Mouse (Mus musculus) MEL (cell line): ENCODE data around the gene Plcb4.
"Not testable (repeated sequence)": the region's sequence is repeated elsewhere in the genome, so short reads cannot be mapped to it uniquely, and the experiment has no call there.

Experiments
- CTCF ChIP-seq, 3 experiments: IDR thresholded peaks in 2 of 3; conservative IDR thresholded peaks in 1 of 3; 2 replicates each; pipeline ENCODE4 v1.5.1; 2011 to 2012; ENCODE audit warnings: low read length in 3 of 3, low read depth in 2 of 3, mild to moderate bottlenecking in 2 of 3, improper control_type of control experiment in 1 of 3, inconsistent platforms in 1 of 3, mixed read lengths in 1 of 3, moderate library complexity in 1 of 3; ENCODE audit not compliant: control insufficient read depth in 1 of 3, insufficient read depth in 1 of 3, poor library complexity in 1 of 3, severe bottlenecking in 1 of 3
- ETS1 ChIP-seq: IDR thresholded peaks from 2 replicates; pipeline ENCODE4 v1.6.1; 2012; ENCODE audit warnings: low read depth, mild to moderate bottlenecking, inconsistent platforms, low read length, improper control_type of control experiment, moderate library complexity
- MEF2A ChIP-seq: IDR thresholded peaks from 2 replicates; pipeline ENCODE4 v1.6.1; 2014; ENCODE audit warnings: low read depth, mild to moderate bottlenecking, inconsistent platforms, low read length, improper control_type of control experiment; ENCODE audit not compliant: poor library complexity, insufficient replicate concordance, severe bottlenecking; ENCODE audit errors: extremely low read depth
- MYC ChIP-seq: IDR thresholded peaks from 2 replicates; pipeline ENCODE4 v1.6.1; 2011; ENCODE audit warnings: low read depth, mild to moderate bottlenecking, low read length, improper control_type of control experiment, moderate library complexity

GRCm38 (mm10) chr2:135988475-135988874 is 329.7 kb downstream of the Plcb4 start:
- TF ChIP-seq MYC; ETS1; CTCF (IDR thresholded peaks at IDR 0.05 in 2 of 3, conservative IDR thresholded peaks at IDR 0.05 in 1 of 3; ENCODE audit: control insufficient read depth in 1 of 3, insufficient read depth in 1 of 3, low read depth in 2 of 3, low read length in 3 of 3, poor library complexity in 1 of 3, severe bottlenecking in 1 of 3); MEF2A: not testable (repeated sequence)
